Mouse (Mus musculus) embryonic facial prominence, embryonic 15.5 days (tissue): ENCODE results near the gene Det1. TPM values are rescaled to one million over a fixed set of nuclear protein-coding genes. Genes with fewer than 3 reads are reported as not detected.

ENCODE experiments used
- ATAC-seq: fragments of 200-750 bp; cut with Nextera tagmentation; 2 replicates; pipeline ENCODE4 v1.8.0; 2017; ENCODE audit warnings: low read depth, moderate TSS enrichment; ENCODE audit not compliant: insufficient number of reproducible peaks, low FRiP score, low TSS enrichment
- H3K27ac ChIP-seq: fragments of 300-500 bp; sonication (generic); replicated peaks from 2 replicates; pipeline ENCODE4 v1.5.1; 2015; ENCODE audit warnings: mild to moderate bottlenecking, inconsistent platforms
- H3K27me3 ChIP-seq: fragments of 300-500 bp; sonication (generic); 2 replicates; pipeline ENCODE4 v1.6.1; 2015; ENCODE audit warnings: inconsistent platforms
- H3K36me3 ChIP-seq: fragments of 300-500 bp; sonication (generic); 2 replicates; pipeline ENCODE4 v1.6.1; 2015; ENCODE audit warnings: mild to moderate bottlenecking, inconsistent platforms
- H3K4me1 ChIP-seq: fragments of 300-500 bp; sonication (generic); 2 replicates; pipeline ENCODE4 v1.6.1; 2015; ENCODE audit warnings: inconsistent platforms
- H3K4me2 ChIP-seq: fragments of 300-500 bp; sonication (generic); replicated peaks from 2 replicates; pipeline ENCODE4 v1.6.1; 2015; ENCODE audit warnings: mild to moderate bottlenecking, inconsistent platforms
- H3K4me3 ChIP-seq: fragments of 300-500 bp; sonication (generic); replicated peaks from 2 replicates; pipeline ENCODE4 v1.5.1; 2015; ENCODE audit warnings: mild to moderate bottlenecking, inconsistent platforms
- H3K9ac ChIP-seq: fragments of 300-500 bp; sonication (generic); 2 replicates; pipeline ENCODE4 v1.6.1; 2015; ENCODE audit warnings: inconsistent platforms
- H3K9me3 ChIP-seq: fragments of 300-500 bp; sonication (generic); replicated peaks from 2 replicates; pipeline ENCODE4 v1.6.1; 2016; ENCODE audit warnings: inconsistent platforms
- WGBS: fragments of 180-500 bp; shearing (Covaris S2); methylation state at CpG from one replicate; pipeline ENCODE4 v1.1.7; 2015; 5-methylcytosine and 5-hydroxymethylcytosine counted together
- polyA plus RNA-seq: library from polyadenylated mRNA; unstranded; fragments of >200 nt; fragmentation: Nextera tagmentation; extraction: Ambion mirVana; gene quantifications from 2 replicates; pipeline ENCODE4 v1.2.1, GENCODE M21; 2015

Gene Det1
- polyA plus RNA-seq, 1 experiment from 2014 or later, result 16.5 TPM

DNA sequence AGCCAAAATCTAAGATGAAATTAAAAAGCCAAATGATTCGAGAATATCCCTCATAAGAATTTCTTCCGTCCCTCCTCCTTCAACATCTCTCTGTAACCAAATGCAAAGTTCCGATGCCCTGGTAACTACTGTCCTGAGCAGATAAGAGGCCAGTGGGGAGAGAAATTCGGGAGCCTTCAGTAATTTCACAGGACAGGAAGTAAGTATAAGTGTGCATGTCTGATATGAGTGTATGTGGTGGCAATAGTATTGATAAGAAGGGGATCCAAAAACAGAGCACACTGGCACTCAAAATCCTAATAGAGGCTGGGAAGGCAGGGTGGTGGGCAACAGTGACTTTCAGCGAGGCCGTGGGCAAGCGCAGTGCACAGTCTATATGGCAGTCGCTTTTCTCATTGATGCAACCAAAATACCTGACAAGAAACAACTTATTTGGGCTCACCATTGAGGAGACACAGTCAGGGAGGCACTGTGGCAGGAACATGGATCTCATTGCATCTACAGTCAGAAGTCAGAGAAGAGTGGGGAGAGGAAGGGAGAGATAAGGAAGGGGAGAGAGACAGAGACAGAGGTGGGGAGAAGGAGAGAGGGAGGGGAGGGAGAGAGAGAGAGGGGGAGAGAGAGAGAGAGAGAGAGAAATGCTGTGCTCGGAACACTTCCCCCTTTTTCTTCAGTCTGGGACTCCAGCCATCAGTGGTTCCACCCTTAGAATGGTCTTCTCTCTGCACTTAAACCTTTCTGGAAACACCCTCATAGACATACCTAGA, 47.1 kb downstream of the Det1 start:
- H3K4me2 ChIP-seq, result no peak overlapping the region
- no peaks in the 10 kb centered on the region for H3K36me3 ChIP-seq
- H3K4me1 ChIP-seq, result 0 out of 2 replicates have a peak, but pooled peaks cover 3% of the 10 kb centered on the region
- H3K27me3 ChIP-seq, result no peaks in the 10 kb centered on the region
- no peak overlapping the region for H3K27ac ChIP-seq
- WGBS, result 82% methylated on average over 9 of the region's 9 CpGs
- H3K9ac ChIP-seq, result no peak overlapping the region
- ATAC-seq, result no peak
- no peak overlapping the region for H3K4me3 ChIP-seq
- H3K9me3 ChIP-seq, result no peaks in the 10 kb centered on the region

- Histone ChIP-seq H3K9ac (no peak overlapping the region), H3K4me3 (no peak overlapping the region), H3K4me1 (peaks cover 19% of the 10 kb centered on the region; the same call in 1 of the 2 replicates), H3K4me2 (no peak overlapping the region), H3K27me3 (no peaks in the 10 kb centered on the region), H3K27ac (no peak overlapping the region; the same call in 1 of the 2 replicates), H3K9me3 (no peaks in the 10 kb centered on the region), H3K36me3 (0 out of 2 replicates have a peak, but pooled peaks cover 2% of the 10 kb centered on the region)
- ATAC-seq, result no peak
- 36% methylated on average over 8 of the region's 9 CpGs for WGBS
These were observed 49.1 kb downstream of the Det1 start for GRCm38 (mm10) chr7:78797843-78798455.

DNA sequence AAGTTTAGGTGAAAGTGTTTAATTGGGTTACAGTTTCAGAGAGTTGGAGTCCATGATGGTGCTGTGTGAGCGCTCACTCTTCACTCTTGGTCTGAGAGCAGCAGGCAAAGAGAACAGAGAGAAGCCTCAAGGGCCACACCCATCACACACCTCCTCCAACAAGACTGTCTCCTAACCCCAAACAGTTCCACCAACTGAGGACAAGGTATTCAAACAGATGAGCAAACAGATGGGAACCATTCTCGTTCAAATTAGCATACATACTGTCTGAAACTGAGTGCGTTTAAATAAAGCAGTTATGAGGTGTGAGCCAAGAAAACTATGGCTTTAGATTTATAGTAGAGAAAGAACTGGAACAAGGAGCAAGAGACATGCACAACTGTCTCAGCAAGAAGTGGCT, 50.4 kb downstream of the Det1 start:
- H3K9me3 ChIP-seq, result no peaks in the 10 kb centered on the region
- no peak overlapping the region for H3K4me3 ChIP-seq
- no peaks in the 10 kb centered on the region for H3K27me3 ChIP-seq
- no peak overlapping the region for H3K27ac ChIP-seq
- no peak for ATAC-seq
- no peak overlapping the region for H3K4me2 ChIP-seq
- 72% methylated on average over 3 of the region's 3 CpGs for WGBS
- 0 out of 2 replicates have a peak, but pooled peaks cover 12% of the 10 kb centered on the region for H3K36me3 ChIP-seq
- H3K4me1 ChIP-seq, result peaks cover 19% of the 10 kb centered on the region; the same call in 1 of the 2 replicates
- no peak overlapping the region for H3K9ac ChIP-seq

DNA sequence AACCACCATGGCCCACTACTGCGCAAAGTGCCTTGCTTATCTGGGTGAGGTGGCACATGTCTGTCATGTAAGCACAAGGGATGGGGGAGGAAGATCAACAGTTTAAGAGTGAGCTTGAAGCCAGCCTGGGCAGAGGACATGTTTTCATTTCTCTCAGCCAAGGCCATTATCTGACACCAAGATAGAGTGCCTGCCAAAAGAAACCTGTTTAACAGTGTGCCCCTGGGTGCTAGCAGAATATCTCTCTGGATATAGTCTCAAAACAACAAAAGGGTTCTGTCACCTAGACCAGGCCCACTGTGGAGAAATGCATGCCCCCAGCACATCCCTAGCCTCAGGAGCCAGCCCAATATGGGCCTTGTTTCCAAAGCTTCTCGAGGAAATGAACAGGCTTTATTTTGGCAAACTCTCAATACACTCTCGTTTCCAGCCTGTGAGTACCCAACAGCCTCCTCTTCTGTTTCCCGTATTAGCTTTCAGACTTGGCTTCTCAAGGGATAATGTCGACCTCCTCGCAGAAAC, 52.4 kb downstream of the Det1 start:
- H3K9ac ChIP-seq, result no peak overlapping the region
- ATAC-seq, result no peak
- no peak overlapping the region for H3K4me3 ChIP-seq
- 47% methylated on average over 6 of the region's 6 CpGs for WGBS
- H3K36me3 ChIP-seq, result peaks cover 29% of the 10 kb centered on the region
- no peaks in the 10 kb centered on the region for H3K9me3 ChIP-seq
- no peak overlapping the region for H3K4me2 ChIP-seq
- H3K4me1 ChIP-seq, result peaks cover 19% of the 10 kb centered on the region; the same call in 1 of the 2 replicates
- H3K27me3 ChIP-seq, result no peaks in the 10 kb centered on the region
- H3K27ac ChIP-seq, result 0 out of 2 replicates have a peak overlapping the region, but pooled peaks have one; percentile 5

DNA sequence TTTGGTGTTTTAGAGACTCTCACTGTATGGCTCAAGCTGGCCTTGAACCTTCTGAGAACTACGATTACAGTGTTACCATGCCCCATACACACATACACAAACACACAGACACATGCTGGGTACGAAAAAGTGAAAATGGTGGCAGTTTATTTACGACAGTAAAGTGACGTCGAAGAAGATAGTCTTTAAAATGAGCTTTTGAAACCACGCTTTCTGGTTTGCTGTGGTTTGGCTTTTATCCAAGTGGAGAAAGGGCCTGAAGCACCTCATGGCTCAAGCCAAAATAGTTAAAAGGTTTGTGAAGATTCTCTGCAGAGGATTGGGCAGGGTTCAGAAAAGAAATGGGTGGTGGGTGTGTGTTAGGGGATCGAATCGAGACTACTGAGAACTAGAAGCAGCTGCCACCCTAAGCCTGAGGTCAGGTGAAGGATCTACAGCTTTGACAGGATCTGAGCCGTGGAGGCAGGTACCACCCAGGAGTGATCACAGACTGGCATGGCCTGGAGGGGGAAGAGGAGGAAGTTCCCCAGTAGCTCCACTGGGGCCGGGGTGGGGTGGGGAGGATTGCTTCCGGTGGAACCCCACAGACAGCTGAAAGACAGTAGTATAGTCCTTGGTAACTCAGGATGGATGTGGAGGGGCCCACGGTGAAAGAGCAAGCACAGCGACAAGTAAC, 53.0 kb downstream of the Det1 start:
- Histone ChIP-seq H3K9ac (no peak overlapping the region), H3K36me3 (peaks cover 34% of the 10 kb centered on the region), H3K4me2 (no peak overlapping the region), H3K9me3 (no peaks in the 10 kb centered on the region), H3K27me3 (no peaks in the 10 kb centered on the region), H3K4me1 (peaks cover 19% of the 10 kb centered on the region; the same call in 1 of the 2 replicates), H3K4me3 (no peak overlapping the region), H3K27ac (0 out of 2 replicates have a peak overlapping the region, but pooled peaks have one; percentile 5)
- WGBS, result 72% methylated on average over 13 of the region's 13 CpGs
- ATAC-seq, result no peak

- peaks cover 16% of the 10 kb centered on the region; the same call in 1 of the 2 replicates for H3K4me1 ChIP-seq
- no peaks in the 10 kb centered on the region for H3K27me3 ChIP-seq
- H3K4me3 ChIP-seq, result no peak overlapping the region
- H3K9me3 ChIP-seq, result no peaks in the 10 kb centered on the region
- WGBS, result 83% methylated on average over 15 of the region's 15 CpGs
- H3K4me2 ChIP-seq, result no peak overlapping the region
- ATAC-seq, result no peak
- H3K36me3 ChIP-seq, result peaks cover 44% of the 10 kb centered on the region
- no peak overlapping the region for H3K27ac ChIP-seq
- H3K9ac ChIP-seq, result no peak overlapping the region
These were observed 55.5 kb downstream of the Det1 start for GRCm38 (mm10) chr7:78791359-78792222.

DNA sequence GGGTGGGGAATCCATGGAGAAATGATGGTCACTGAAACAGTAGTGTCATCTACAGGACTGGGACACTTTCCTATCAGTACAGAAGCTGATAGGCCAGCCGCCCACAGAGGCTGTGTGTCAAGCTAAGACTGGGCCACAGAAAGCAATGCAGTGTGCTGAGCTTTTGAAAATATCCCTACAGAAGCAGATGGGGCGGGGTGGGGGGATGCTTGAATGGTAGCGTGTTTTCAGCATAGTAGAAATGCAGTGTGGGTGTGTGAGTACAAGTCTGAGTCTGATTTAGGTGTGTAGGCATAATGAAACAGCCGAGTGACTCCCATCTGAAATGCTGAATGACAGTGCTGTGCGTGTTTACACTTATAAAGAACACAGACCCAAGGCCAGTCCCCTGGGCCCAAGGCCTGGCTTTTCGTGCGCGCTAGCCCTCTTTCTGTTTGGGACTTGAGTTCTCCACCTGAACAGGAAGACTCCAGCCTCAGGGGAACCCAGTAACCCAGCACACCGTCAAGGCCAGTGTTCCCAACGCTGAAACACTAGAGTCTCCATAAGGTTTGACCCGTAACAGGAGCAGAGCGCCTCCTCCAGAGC, 59.2 kb downstream of the Det1 start:
- H3K9ac ChIP-seq, result no peak overlapping the region
- peaks cover 9% of the 10 kb centered on the region for H3K4me1 ChIP-seq
- H3K36me3 ChIP-seq, result peaks cover 47% of the 10 kb centered on the region
- H3K27me3 ChIP-seq, result no peaks in the 10 kb centered on the region
- H3K4me2 ChIP-seq, result no peak overlapping the region
- 88% methylated on average over 12 of the region's 12 CpGs for WGBS
- no peak overlapping the region for H3K4me3 ChIP-seq
- no peak for ATAC-seq
- H3K9me3 ChIP-seq, result no peaks in the 10 kb centered on the region
- H3K27ac ChIP-seq, result no peak overlapping the region

GRCm38 (mm10) chr7:78785906-78786305, 61.2 kb downstream of the Det1 start:
- peaks cover 33% of the 10 kb centered on the region for H3K36me3 ChIP-seq
- no peak overlapping the region for H3K9ac ChIP-seq
- 75% methylated on average over 5 of the region's 5 CpGs for WGBS
- no peak for ATAC-seq
- no peaks in the 10 kb centered on the region for H3K27me3 ChIP-seq
- H3K27ac ChIP-seq, result no peak overlapping the region
- H3K4me2 ChIP-seq, result no peak overlapping the region
- H3K4me3 ChIP-seq, result no peak overlapping the region
- H3K4me1 ChIP-seq, result peaks cover 15% of the 10 kb centered on the region
- H3K9me3 ChIP-seq, result no peaks in the 10 kb centered on the region

DNA sequence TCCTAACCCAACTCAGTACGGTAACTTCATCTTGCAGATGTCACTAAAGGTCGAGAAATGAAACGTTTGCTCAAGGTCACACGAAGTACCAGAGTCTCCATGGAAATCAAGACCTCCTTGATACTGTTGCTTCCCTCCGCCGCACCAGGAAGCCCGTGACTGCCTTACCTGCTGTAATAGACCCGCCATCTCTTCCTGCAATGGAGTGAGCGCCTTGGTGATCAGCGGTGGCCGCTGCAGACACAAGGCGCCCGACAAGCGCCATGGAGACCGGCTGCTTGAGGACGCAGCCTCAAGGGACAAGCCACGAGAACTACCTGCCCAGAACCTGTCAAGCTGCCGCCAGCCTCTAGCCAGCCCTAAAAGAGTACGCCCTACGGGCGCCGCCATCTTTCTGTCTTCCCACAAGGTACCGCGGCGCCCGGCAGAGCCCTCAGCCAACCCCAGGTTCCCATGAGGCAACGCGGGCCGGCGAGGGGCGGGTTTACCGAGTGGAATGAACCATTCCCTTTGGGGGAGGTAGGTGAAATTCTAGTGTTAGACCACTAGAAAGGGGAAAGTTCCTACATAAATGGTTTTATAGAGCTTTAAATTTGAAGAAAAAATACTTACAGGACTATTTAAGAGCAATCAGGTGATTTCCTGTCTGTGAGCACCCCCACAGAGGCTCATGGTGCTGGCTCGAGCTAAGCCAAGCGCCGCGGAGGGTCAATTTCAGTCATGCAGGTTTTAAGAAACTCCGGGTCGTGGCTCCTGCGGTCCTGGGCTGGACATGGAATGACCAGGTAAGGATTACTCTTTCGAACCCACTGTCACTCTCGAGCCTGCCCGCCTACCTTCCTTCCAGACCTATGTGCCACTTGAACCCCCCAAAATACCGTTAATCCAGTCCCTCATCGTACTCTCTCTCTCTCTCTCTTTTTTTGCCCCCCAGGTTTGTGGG, 64.2 kb downstream of the Det1 start, which contains the start of the genes Mrps11 and Mrpl46:
Gene Mrps11, plus strand, starts transcription at position 481 of the 943 bp plus-strand sequence.
Gene Mrpl46, minus strand, starts transcription at position 893 of the 943 bp plus-strand sequence.
- Histone ChIP-seq H3K9ac (peak within 1 kb of the TSS; percentile 72), H3K4me3 (peak within 1 kb of the TSS; percentile 91), H3K27me3 (no peaks in the 10 kb centered on the region), H3K9me3 (no peaks in the 10 kb centered on the region), H3K4me2 (peak within 1 kb of the TSS; percentile 81), H3K4me1 (peaks cover 15% of the 10 kb centered on the region), H3K27ac (peak within 1 kb of the TSS; percentile 71), H3K36me3 (peaks cover 33% of the 10 kb centered on the region)
- peak; percentile 94 for ATAC-seq
- under 1% methylated on average over 44 of the region's 44 CpGs for WGBS
